Mouse (Mus musculus) c-Kit-positive CD71-positive TER-119-negative erythroid progenitor cells, embryonic 14.5 days (primary cell): ENCODE results near the gene Grid1.

Experiments
- DNase-seq: peaks from one replicate; pipeline ENCODE4 v3.0.0-alpha.2; 2013; ENCODE audit warnings: low read depth

The Grid1 gene

GRCm38 (mm10) chr14:35453702-35454101 lies 633.8 kb downstream of the Grid1 start:
- DNase-seq = no peak

- DNase-seq = no peak
Measured at GRCm38 (mm10) chr14:35468254-35468653, 648.3 kb downstream of the Grid1 start.

DNA sequence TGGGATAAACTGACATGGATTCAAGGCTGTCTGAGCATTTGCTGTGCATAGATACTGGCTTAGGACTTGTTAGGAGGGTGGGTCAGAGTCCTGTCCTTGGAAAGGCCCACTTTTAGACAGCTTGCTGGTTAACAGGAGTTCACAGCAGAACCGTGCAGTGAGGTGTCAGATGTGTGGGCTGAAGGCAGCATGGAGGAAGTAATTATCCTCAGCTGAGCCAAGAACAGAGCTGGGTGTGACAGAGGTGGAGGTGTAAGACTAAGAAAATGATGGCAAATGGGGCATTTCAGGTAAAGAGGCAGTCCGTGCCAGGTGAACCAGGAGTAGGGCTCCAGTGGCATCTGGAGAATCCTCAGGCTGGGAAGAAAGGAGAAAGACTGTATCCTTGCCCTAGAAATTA lies 666.1 kb downstream of the Grid1 start:
- no peak for DNase-seq

DNA sequence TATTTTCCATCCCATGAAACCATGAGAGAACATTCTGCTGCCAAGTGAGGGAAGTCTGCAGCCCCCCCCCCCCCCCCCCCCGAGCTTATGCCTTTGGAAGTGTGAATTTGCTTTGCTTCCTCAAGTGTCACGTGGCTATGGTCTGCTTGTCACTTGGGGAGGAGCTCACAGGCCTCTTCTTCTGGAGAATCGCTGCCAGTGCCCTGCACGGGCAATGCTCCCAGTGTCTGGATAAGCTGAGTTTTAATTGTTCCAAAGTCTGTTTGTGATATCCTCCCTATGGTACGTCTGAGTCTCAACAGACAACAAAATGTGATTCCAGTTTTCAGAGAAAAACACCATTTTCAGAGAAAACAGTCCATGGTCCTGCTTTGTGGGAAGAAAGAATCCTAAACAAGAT lies 682.4 kb downstream of the Grid1 start:
- DNase-seq = no peak

DNA sequence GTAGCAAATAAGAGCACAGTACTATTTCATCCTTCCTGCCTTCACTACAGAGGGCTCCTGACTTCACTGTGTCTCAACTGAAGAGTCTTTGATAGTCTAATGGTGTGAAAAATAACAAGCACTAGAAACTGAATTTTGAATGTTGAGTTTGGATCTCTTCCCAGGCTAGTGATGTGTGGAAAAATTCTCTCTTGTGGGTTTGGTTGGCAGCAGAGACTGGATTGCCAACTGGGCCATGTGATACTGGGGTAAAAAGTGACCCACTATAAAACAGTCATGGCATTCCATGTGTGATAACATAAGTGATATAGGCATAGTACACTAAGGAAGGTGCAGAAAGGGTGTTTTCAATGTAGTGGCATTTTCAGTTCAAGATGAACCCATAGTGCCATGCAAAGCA lies 699.5 kb downstream of the Grid1 start:
- no peak for DNase-seq

DNA sequence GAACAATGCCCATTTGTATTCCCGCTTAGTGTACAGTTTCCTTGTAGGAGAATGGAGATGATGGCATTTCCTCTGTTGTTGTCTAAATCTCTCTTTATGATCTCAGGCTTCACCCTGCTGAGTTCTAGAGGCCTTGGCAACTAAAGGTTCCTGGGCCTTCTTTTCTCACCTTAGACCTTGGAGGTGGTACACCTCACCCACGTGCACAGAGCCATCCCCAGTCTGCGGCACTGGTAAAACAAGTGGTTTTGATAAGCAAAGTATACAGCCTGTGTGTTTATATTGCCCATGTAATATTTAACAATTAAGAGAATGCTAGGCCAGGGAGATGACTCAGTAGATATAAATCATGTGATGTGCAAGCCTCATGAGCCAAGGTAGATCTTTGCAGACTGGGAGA lies 718.9 kb downstream of the Grid1 start:
- no peak for DNase-seq

DNA sequence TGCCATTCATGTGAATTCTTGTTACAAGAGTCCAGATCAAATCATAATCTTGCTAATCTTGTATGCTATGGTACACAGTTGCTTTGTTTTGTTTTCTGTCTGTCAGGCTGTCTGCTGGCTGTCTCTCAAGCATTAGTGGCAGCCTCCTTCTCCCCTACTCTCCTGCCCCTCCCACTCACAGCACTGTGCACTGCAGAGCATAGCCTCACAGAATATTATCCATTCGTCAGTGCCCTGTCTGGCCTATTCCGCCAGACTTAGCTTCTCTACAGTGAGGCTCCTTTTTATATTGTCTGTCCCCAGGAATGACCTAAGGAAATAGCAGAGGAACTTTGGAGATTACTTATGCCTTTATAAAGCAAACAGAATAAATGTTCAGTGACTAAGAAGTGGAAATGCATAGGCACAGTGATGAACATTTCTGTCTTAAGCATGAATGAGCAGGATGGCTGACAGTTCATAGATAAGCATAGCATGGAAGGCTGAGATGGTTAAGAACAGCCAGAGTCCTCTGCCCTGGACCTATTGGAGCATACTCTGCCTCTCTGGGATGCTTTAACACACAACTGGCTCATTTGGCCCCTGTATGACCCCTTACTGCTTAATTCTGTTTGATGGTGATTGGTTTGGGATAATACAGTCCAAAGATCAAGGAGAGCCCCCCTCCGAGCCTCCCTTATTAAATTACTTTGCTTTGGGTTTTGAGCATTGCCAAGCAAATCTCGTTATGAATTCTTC lies 721.5 kb downstream of the Grid1 start:
- no peak for DNase-seq

GRCm38 (mm10) chr14:35541992-35542380 lies 722.1 kb downstream of the Grid1 start:
- DNase-seq = no peak

- DNase-seq = no peak
Measured at GRCm38 (mm10) chr14:35554288-35554687, 734.4 kb downstream of the Grid1 start.

DNA sequence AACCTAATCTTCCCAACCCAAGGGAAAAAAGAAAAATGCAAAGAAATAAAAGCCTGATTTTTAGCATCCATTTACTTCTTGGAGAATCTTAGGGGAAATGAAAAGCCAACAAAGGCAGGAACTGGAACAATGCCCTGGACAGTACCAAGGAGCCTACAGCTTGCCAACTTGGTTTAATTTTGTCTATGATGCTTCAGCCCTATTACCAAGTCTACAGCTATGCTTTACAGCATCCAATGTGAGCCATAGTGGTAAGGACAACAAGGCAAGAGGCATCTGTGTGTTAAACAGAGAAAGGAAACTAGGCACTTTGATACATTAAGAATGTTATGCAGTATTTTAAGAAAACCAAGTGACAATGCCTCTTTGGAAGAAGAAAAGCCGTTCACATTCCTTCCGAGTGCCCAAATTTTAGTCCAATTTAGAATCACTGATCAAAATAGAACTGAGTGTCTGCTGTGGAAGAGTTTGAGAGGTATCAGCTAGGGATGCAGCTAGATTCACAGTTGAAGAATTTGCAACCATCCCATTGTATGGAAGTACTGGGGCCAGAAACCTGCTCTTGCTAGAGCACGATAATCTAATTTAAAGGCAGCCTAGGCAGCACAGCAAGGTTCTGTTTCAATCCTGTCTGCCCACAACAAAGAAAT lies 741.5 kb downstream of the Grid1 start:
- no peak for DNase-seq

DNA sequence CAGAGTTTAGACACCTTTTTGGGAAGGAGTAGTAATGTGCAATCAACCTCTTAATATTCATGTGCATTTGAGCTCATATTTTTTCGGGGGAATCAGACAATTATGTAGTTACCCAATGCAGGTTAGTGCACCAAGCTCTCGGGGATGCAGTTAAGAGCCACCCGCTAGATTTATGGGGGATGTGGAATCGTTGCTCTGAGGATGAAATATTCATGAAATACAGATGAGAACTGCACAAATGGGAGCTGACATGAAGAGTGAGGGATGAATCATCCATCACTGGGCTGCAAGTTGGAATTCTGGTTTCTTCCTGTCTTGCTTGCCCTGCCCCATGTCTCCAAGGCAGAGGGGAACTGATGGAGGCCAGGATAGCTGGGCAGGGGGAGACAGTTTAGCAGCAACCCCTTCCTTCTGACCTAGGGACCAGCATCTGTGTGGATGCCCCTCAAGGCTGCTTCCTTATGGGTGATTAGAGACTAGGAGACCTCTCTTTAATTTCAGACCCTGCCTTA lies 753.1 kb downstream of the Grid1 start:
- DNase-seq = no peak

GRCm38 (mm10) chr14:35574489-35574888 lies 754.6 kb downstream of the Grid1 start:
- no peak for DNase-seq

DNA sequence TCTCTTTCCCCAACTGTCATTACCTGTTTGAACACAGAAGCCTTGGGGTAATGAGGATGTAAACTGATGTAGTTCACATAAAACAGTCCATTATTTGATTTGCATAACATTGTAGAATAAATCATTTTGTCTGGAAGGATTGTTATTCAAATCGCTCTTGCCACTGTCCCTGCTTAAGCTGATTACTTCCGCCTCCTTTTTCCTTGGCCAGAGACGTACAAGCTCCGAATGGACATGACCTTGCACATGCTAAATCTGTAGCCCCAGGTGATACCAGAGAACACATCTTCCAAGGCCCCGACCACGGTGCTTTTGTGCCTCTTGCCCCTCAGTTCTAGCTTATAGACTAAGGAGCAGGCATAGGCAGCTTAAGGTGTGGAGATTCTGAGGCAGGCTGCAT lies 755.4 kb downstream of the Grid1 start:
- no peak for DNase-seq

DNA sequence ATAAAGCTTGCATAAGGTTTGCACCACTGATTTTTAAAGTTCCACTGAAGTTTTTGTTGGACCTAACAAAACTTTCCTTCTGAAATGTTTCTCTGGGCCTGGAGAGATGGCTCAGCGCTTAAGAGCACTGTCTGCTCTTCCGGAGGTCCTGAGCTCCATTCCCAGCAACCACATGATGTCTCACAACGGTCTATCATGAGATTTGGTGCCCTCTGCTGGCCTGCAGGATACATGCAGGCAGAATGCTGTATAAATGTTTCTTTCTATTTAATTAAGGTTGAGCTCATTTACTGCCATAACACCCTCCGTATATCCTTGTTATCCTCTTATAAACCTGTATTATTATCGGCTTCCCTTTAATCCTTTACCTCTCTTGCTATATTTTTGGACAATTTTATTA lies 805.8 kb downstream of the Grid1 start:
- DNase-seq = no peak
